Mouse (Mus musculus): ENCODE data around the gene 4930544G11Rik. TPM values are rescaled to one million over a fixed set of nuclear protein-coding genes. Genes with fewer than 3 reads are reported as not detected.
A peak's percentile ranks its signal among the peaks of the same experiment; 100 is the strongest.

4930544G11Rik gene
- polyA plus RNA-seq, 1 experiment from 2014 or later = not detected

DNA sequence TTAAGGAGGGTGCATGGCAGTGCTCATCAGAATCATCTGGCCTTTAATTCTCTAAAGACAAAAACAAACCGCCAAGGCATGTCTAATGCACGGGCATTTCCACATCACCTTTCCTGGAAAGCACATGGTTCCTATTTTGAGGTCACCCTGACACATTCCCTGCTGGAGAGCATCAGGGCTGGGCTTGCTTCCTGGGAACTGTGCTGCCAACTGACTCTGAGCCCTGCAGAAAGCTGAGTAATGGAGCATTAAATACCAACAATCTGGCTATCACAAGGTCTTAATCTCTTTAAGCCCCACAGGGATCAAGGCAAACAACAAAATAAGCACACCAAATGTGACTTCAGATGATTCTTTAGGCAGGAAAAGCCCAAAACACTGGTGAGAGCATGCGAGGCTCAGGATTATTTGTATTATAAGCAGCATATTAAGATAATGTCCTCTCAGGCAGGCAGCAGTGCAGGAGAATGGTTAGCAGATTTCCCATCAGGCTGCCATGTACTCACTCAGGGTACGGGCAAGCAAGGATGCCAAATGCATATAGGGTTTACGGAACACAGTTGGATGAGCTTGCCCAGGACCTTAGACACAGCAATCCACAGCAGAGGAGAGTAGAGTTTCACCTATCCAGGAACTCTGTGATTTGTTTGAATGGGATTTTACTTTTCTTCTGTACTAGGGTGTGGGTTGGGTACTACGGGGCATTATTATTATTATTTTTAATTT, 17.1 kb downstream of the 4930544G11Rik start:
- H3K36me3 ChIP-seq = no peaks in the 10 kb centered on the region
- 53% methylated on average over 6 of the region's 6 CpGs for WGBS
- no peak overlapping the region for H3K4me3 ChIP-seq
- no peak; the same call in 1 of the 2 replicates for ATAC-seq (ENCODE audit: low FRiP score, low read depth)
- H3K27me3 ChIP-seq = no peaks in the 10 kb centered on the region
- H3K9me3 ChIP-seq = no peaks in the 10 kb centered on the region
- no peak overlapping the region for H3K9ac ChIP-seq
- H3K4me2 ChIP-seq (replicated peaks) = no peak overlapping the region
- no peak overlapping the region for H3K27ac ChIP-seq
- peaks cover 8% of the 10 kb centered on the region for H3K4me1 ChIP-seq

DNA sequence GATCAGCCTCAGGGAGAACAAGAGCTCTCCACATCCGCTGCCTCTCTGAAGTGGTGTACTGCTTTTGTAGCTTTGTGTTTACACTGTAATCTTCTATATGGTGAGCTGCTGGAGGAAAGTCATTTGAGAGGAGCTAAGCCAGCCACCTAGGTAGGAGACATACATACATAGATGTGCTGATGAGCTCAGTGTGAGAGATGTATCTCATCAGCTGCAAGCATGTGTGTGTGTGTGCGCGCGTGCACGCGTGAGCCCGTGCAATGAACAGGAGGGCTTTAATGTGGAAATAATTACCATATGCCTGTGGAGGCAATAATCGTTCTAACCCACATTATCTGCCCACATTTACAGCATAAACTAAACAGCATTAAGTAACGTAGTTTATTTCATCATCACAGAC, 18.0 kb downstream of the 4930544G11Rik start:
- Histone ChIP-seq H3K27me3 (no peaks in the 10 kb centered on the region), H3K4me1 (peaks cover 8% of the 10 kb centered on the region), H3K36me3 (no peaks in the 10 kb centered on the region), H3K4me3 (no peak overlapping the region), H3K9me3 (no peaks in the 10 kb centered on the region), H3K9ac (no peak overlapping the region), H3K27ac (no peak overlapping the region), H3K4me2 (replicated peaks) (no peak overlapping the region)
- ATAC-seq (ENCODE audit: low FRiP score, low read depth) = no peak
- WGBS = 67% methylated on average over 9 of the region's 9 CpGs

DNA sequence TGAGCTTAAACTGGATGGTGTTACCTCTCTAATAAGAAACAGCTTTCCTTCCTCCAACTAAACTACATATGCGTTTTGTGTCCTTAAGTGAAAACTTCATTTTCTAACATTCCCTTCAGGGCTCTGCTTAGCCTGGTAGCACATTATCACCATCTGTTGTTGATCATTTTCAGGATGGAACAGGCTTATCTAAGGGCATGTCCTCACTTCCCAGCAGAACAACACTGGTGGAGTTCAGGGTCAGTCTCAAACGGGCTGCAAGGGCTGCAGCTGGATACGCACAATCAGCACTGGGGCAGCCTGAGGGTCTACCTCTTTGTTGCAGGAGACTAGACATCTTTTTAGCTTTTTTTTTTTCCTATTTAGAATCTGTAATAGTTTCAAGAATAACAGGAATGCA, 39.7 kb downstream of the 4930544G11Rik start:
- ATAC-seq (ENCODE audit: low FRiP score, low read depth) = peak; percentile 40; the same call in 1 of the 2 replicates

DNA sequence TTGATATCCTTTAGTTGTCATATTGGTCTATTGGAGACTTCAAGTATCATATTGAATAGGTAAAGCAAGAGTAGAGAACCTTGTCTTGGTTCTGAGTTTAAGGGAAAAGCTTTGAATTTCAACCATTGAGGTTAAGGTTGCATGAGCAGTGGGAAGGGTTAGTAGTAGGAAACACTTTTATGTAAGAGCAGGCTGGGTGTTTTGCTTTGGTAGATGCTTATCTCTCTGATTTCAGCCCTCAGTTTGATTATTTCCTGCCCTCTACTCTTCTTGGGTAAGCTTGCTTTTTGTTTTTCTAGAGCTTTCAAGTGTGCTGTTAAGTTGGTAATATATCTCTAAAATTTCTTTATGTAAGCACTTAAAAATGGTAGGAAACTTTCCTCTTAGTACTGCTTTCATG, 45.9 kb downstream of the 4930544G11Rik start:
- Histone ChIP-seq H3K9ac (no peak overlapping the region), H3K27me3 (no peaks in the 10 kb centered on the region)
- no peak for ATAC-seq (ENCODE audit: low FRiP score, low read depth)

More for the DNA sequence above, 39.7 kb downstream of the 4930544G11Rik start:
- H3K36me3 ChIP-seq = no peaks in the 10 kb centered on the region
- H3K4me3 ChIP-seq = no peak overlapping the region
- H3K4me1 ChIP-seq = no peaks in the 10 kb centered on the region
- WGBS = 22% methylated on average over 3 of the region's 3 CpGs
- no peak overlapping the region for H3K9ac ChIP-seq
- no peaks in the 10 kb centered on the region for H3K27me3 ChIP-seq
- H3K27ac ChIP-seq = no peak overlapping the region
- no peak overlapping the region for H3K4me2 ChIP-seq (replicated peaks)
- peaks cover 3% of the 10 kb centered on the region; the same call in 1 of the 2 replicates for H3K9me3 ChIP-seq

More for the DNA sequence above, 45.9 kb downstream of the 4930544G11Rik start:
- Histone ChIP-seq H3K4me3 (no peak overlapping the region), H3K27ac (no peak overlapping the region), H3K4me2 (replicated peaks) (no peak overlapping the region), H3K36me3 (no peaks in the 10 kb centered on the region), H3K9me3 (peaks cover 3% of the 10 kb centered on the region; the same call in 1 of the 2 replicates), H3K4me1 (no peaks in the 10 kb centered on the region)

Other genes starting within 250 kb of the 4930544G11Rik start
- gene Prdm5, start 173.6 kb upstream of the 4930544G11Rik start, polyA plus RNA-seq (2015; fragmentation: Nextera tagmentation; extraction: Ambion mirVana) = 30.2 and 32.2 TPM in 2 replicates

Measured in limb, embryonic 13.5 days (tissue).